Mouse (Mus musculus): ENCODE measurements around the gene Ift46. TPM values are rescaled to one million over a fixed set of nuclear protein-coding genes. Genes with fewer than 3 reads are reported as not detected.

Gene Ift46
- total RNA-seq, 2 experiments from 2014 or later, result 122 to 127 TPM

- DNase-seq (ENCODE audit: low spot score in 2 of 2), result no peak
These were observed 37.0 kb downstream of the Ift46 start for GRCm38 (mm10) chr9:44804678-44805077.

- DNase-seq (ENCODE audit: low spot score in 2 of 2), result no peak
These were observed 37.8 kb downstream of the Ift46 start for GRCm38 (mm10) chr9:44805536-44805935.

- DNase-seq (ENCODE audit: low spot score in 2 of 2), result no peak
These were observed 39.4 kb downstream of the Ift46 start for GRCm38 (mm10) chr9:44807141-44807540.

- no peak for DNase-seq (ENCODE audit: low spot score in 2 of 2)
These were observed 40.1 kb downstream of the Ift46 start for GRCm38 (mm10) chr9:44807778-44808177.

GRCm38 (mm10) chr9:44810316-44810715 lies 42.6 kb downstream of the Ift46 start:
- no peak for DNase-seq (ENCODE audit: low spot score in 2 of 2)

GRCm38 (mm10) chr9:44814179-44814578 lies 46.5 kb downstream of the Ift46 start:
- no peak for DNase-seq (ENCODE audit: low spot score in 2 of 2)

GRCm38 (mm10) chr9:44817522-44817921 lies 49.8 kb downstream of the Ift46 start:
- DNase-seq (ENCODE audit: low spot score in 2 of 2), result no peak

- DNase-seq (ENCODE audit: low spot score in 2 of 2), result no peak
These were observed 52.5 kb downstream of the Ift46 start for GRCm38 (mm10) chr9:44819920-44820827.

- DNase-seq (ENCODE audit: low spot score in 2 of 2), result no peak
These were observed 59.0 kb downstream of the Ift46 start for GRCm38 (mm10) chr9:44826660-44827059.

GRCm38 (mm10) chr9:44828944-44829343 lies 61.2 kb downstream of the Ift46 start:
- DNase-seq (ENCODE audit: low spot score in 2 of 2), result no peak

GRCm38 (mm10) chr9:44830506-44830905 lies 62.8 kb downstream of the Ift46 start:
- DNase-seq (ENCODE audit: low spot score in 2 of 2), result no peak

- DNase-seq (ENCODE audit: low spot score in 2 of 2), result no peak
These were observed 64.6 kb downstream of the Ift46 start for GRCm38 (mm10) chr9:44832356-44832755.

GRCm38 (mm10) chr9:44836439-44836838 lies 68.7 kb downstream of the Ift46 start:
- peak; percentile 49 to 72 for DNase-seq (ENCODE audit: low spot score in 2 of 2)

- no peak for DNase-seq (ENCODE audit: low spot score in 2 of 2)
These were observed 73.5 kb downstream of the Ift46 start for GRCm38 (mm10) chr9:44841241-44841640.

Other genes with a start within 250 kb of the Ift46 start
- under 1 TPM in 1 of 2 experiments, not detected in 1; 0.23 TPM for gene Cxcr5, start 206.0 kb upstream of the Ift46 start, total RNA-seq (2021)
- 100 to 1,000 TPM; 146 to 157 TPM for gene Ddx6, start 163.0 kb upstream of the Ift46 start, total RNA-seq (2021)
- gene Treh, start 94.7 kb upstream of the Ift46 start, total RNA-seq (2021), result not detected
- gene Phldb1, start 32.7 kb upstream of the Ift46 start, total RNA-seq (2021), result 10 to 100 TPM; 58.5 to 76.1 TPM
- gene Arcn1, start 63 bp upstream of the Ift46 start, total RNA-seq (2021), result 100 to 1,000 TPM; 157 to 158 TPM
- gene Tmem25, start 31.4 kb downstream of the Ift46 start, total RNA-seq (2021), result 1 to 10 TPM; 8.6 to 9.5 TPM
- gene Ttc36, start 35.2 kb downstream of the Ift46 start, total RNA-seq (2021), result 10 to 100 TPM; 26.5 to 40.4 TPM
- 10 to 100 TPM; 38.2 to 40.3 TPM for gene Kmt2a, start 113.4 kb downstream of the Ift46 start, total RNA-seq (2021)
- 100 to 1,000 TPM; 458 to 535 TPM for gene Atp5l, start 152.8 kb downstream of the Ift46 start, total RNA-seq (2021)
- gene Ube4a, start 197.7 kb downstream of the Ift46 start, total RNA-seq (2021), result 10 to 100 TPM; 81.6 to 90.5 TPM
- under 1 TPM in 1 of 2 experiments, not detected in 1; 0.76 TPM for gene Cd3g, start 212.5 kb downstream of the Ift46 start, total RNA-seq (2021)
- under 1 TPM in 1 of 2 experiments, not detected in 1; 0.87 TPM for gene Cd3d, start 213.9 kb downstream of the Ift46 start, total RNA-seq (2021)
- gene Cd3e, start 241.7 kb downstream of the Ift46 start, total RNA-seq (2021), result under 1 TPM in 1 of 2 experiments, not detected in 1; 0.93 TPM